Mouse (Mus musculus) kidney, adult 11 months (tissue): ENCODE data around the gene Ccm2.
A peak's percentile ranks its signal among the peaks of the same experiment; 100 is the strongest.

Experiments
- DNase-seq: peaks from one replicate; pipeline ENCODE4 v3.0.0; 2022

Ccm2 gene

GRCm38 (mm10) chr11:6605491-6606399, 59.1 kb downstream of the Ccm2 start, which contains the start of gene Nacad:
Gene Nacad, minus strand, starts transcription at chr11:6606053.
- DNase-seq: no peak

- DNase-seq: peak; percentile 31
These were observed 68.8 kb downstream of the Ccm2 start for GRCm38 (mm10) chr11:6615250-6616205.

- DNase-seq: no peak
These were observed 77.0 kb downstream of the Ccm2 start for GRCm38 (mm10) chr11:6623704-6624103.

- DNase-seq: no peak
These were observed 78.1 kb downstream of the Ccm2 start for GRCm38 (mm10) chr11:6624619-6625382.

- DNase-seq: peak; percentile 93
These were observed 79.0 kb downstream of the Ccm2 start, which contains the start of gene Tbrg4 for GRCm38 (mm10) chr11:6625478-6626387. Gene Tbrg4, minus strand, starts transcription at chr11:6626067.

- DNase-seq: no peak
These were observed 79.7 kb downstream of the Ccm2 start for GRCm38 (mm10) chr11:6626388-6626772.

- no peak for DNase-seq
These were observed 81.0 kb downstream of the Ccm2 start for GRCm38 (mm10) chr11:6627731-6628130.

- peak; percentile 35 for DNase-seq
These were observed 81.9 kb downstream of the Ccm2 start for GRCm38 (mm10) chr11:6628568-6628967.

GRCm38 (mm10) chr11:6629655-6630054, 83.0 kb downstream of the Ccm2 start:
- no peak for DNase-seq

GRCm38 (mm10) chr11:6636150-6636549, 89.5 kb downstream of the Ccm2 start:
- no peak for DNase-seq

- DNase-seq: no peak
These were observed 91.8 kb downstream of the Ccm2 start, which contains the start of gene Wap for GRCm38 (mm10) chr11:6638537-6638936. Gene Wap, minus strand, starts transcription at chr11:6638637.

- no peak for DNase-seq
These were observed 92.4 kb downstream of the Ccm2 start for GRCm38 (mm10) chr11:6639072-6639471.

GRCm38 (mm10) chr11:6644566-6644965, 97.9 kb downstream of the Ccm2 start:
- no peak for DNase-seq
